Mouse (Mus musculus): ENCODE results near the gene Lhfpl2.

GRCm38 (mm10) chr13:94223609-94224008 is 166.0 kb downstream of the Lhfpl2 start:
- TF ChIP-seq CTCF (IDR thresholded peaks at IDR 0.05; ENCODE audit: low read depth) (no peak), EP300 (IDR thresholded peaks at IDR 0.05; ENCODE audit: low read depth) (no peak)
